Mouse (Mus musculus): ENCODE data around the gene Gpx4.

DNA sequence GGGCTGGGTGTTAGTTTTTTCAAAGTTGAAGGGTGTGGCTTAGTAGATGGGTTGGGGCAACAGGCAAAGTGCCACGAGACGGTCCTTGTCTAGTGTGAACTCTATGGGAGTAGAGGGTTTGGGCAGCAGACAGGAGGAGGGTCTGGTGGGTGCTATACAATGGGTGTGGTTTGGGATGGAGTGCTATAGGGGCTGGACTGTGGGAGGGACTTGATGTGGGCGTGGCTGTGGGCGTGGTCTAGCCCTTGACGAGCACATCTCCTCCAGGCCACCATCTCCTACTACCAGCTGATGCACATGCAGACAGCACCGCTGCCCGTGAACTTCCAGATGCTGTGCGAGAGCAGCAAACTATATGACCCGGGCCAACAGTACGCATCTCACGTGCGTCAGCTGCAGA, 21.1 kb upstream of the Gpx4 start:
- no peak for TF ChIP-seq POLR2A (IDR thresholded peaks at IDR 0.05; ENCODE audit: insufficient read depth, low read depth, low read length)
- TF ChIP-seq CTCF (IDR thresholded peaks at IDR 0.05; ENCODE audit: insufficient read depth, low read depth, low read length) = no peak

Measured in olfactory bulb, adult 2 months (tissue).